Mouse (Mus musculus): ENCODE results near the gene Plpp7.

DNA sequence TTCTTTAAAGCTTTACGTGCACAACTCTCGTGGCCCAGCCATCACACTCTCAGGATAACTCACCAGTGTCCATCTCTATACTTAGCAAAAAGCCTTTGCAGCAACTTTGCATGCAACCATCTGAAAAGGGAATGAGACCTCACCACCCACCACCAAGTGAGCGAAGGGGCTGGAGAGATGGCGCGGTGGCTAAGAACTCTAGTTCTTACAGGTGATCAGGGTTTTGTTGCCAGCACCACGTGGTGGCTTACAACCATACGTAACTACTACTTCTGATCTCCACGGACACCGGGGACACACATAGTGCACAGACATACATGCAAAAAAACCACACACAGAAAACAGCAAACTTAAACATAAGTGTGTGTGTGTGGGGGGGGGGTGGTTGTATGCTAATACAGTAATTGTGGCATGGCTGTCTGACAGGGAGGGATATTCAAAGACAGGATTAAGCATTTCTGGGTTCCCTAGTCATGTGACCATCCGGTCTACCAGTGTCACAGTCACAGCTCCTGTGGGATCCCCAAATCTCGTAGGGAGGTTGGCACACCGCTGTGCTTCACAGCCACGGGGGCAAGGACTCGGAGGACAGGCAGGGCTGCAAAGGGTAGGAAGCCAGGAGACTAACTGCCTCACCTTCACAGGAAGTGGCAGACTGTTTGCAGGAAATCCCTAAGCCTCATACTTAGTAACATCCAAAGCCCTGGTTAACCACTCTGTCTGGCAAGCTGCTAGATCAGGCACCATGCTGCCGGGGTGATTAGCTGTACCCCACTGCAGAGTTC is 32.5 kb upstream of the Plpp7 start:
- TF ChIP-seq CTCF (IDR thresholded peaks at IDR 0.05; ENCODE audit: insufficient read depth, low read depth, low read length) (no peak), POLR2A (IDR thresholded peaks at IDR 0.05; ENCODE audit: insufficient read depth, low read depth, low read length) (no peak)
